ENCODE assay signal across 9 mouse cellular contexts in the genomic region with DNA sequence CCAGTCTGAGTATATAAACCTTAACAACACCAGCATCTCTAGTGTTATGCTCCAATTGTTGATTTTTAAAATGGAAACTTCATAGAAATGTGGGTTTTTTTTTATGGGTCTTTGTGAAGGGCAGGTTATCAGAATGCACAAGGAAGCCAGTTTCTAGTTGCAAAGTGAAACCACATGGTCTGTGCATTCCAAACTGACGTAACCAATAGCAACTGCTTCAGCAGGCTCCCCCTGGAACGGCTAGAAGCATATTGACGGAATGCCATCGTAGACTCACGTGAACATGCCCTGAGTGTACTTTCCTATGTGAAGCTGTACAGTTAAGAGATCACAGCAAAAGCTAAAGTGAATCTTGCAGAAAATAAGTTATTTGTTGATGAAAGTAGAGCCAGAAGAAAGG.
DNase-seq lines count a peak whose midpoint lies in the region; ATAC-seq and TF ChIP-seq lines count a peak whose summit lies in the region.
"Had no signal": no experiment of that assay in that cellular context is flagged by ENCODE, and none has a peak within 500 bp of the region (broad histone marks: within the 10 kb centered on the region; RNA-seq: fewer than 3 reads in every experiment).

No protein-coding gene starts in this region.

- TF ChIP-seq EP300 in lung, postnatal 0 days (IDR thresholded peaks at IDR 0.05): no peak
- TF ChIP-seq EP300 in stomach, postnatal 0 days (optimal IDR thresholded peaks at IDR 0.05): no peak

- H3K4me3 ChIP-seq in lung, postnatal 0 days (ENCODE audit: low read depth, low read length): no peak overlapping the region
- H3K4me3 ChIP-seq in forebrain, embryonic 14.5 days (ENCODE audit: low read depth, low read length): no peak overlapping the region
- peak overlapping the region; percentile 8; the same call in 1 of the 2 replicates for H3K4me3 ChIP-seq in limb, embryonic 15.5 days
- no peak overlapping the region for H3K4me3 ChIP-seq in stomach, postnatal 0 days (ENCODE audit: low read depth, low read length)

- no peak for ATAC-seq in lung, postnatal 0 days
- ATAC-seq in forebrain, embryonic 14.5 days: peak; percentile 89
- no peak for ATAC-seq in limb, embryonic 15.5 days (ENCODE audit: insufficient number of reproducible peaks, low FRiP score, low TSS enrichment, low read depth)
- no peak for ATAC-seq in stomach, postnatal 0 days (ENCODE audit: low FRiP score, low TSS enrichment)

- no peak for TF ChIP-seq CTCF in lung, postnatal 0 days (IDR thresholded peaks at IDR 0.05)
- TF ChIP-seq CTCF in stomach, postnatal 0 days (IDR thresholded peaks at IDR 0.05; ENCODE audit: low read depth): no peak

- H3K4me1 ChIP-seq in lung, postnatal 0 days (ENCODE audit: insufficient read depth, low read depth, low read length): no peaks in the 10 kb centered on the region
- H3K4me1 ChIP-seq in forebrain, embryonic 14.5 days (ENCODE audit: control insufficient read depth, insufficient read depth, low read length): peaks cover 3% of the 10 kb centered on the region; the same call in 1 of the 2 replicates
- H3K4me1 ChIP-seq in limb, embryonic 15.5 days: peaks cover 6% of the 10 kb centered on the region; the same call in 1 of the 2 replicates
- 0 out of 2 replicates have a peak, but pooled peaks cover 2% of the 10 kb centered on the region for H3K4me1 ChIP-seq in stomach, postnatal 0 days (replicated peaks; ENCODE audit: control insufficient read depth, insufficient read depth)

- WGBS in lung, postnatal 0 days: 24% methylated on average over 5 of the region's 5 CpGs
- 27% methylated on average over 5 of the region's 5 CpGs for WGBS in forebrain, embryonic 14.5 days
- WGBS in limb, embryonic 15.5 days: 6% methylated on average over 5 of the region's 5 CpGs
- 20% methylated on average over 5 of the region's 5 CpGs for WGBS in stomach, postnatal 0 days

- DNase-seq in lung, postnatal 0 days (ENCODE audit: low spot score): peak; percentile 19
- no peak for DNase-seq in lung, postnatal 25 days (ENCODE audit: low spot score)
- peak; percentile 66 for DNase-seq in forebrain, embryonic 14.5 days (ENCODE audit: low spot score)
- DNase-seq in stomach, postnatal 0 days (ENCODE audit: low spot score): no peak
- DNase-seq in thymus, postnatal 25 days: no peak
- no peak for DNase-seq in kidney, adult 18-20 months
- DNase-seq in kidney, adult 11 months: no peak
- DNase-seq: adrenal gland, adult 8-10 months had no signal

- H3K27me3 ChIP-seq in lung, postnatal 0 days (replicated peaks; ENCODE audit: insufficient read depth, low read length): no peaks in the 10 kb centered on the region
- no peaks in the 10 kb centered on the region for H3K27me3 ChIP-seq in forebrain, embryonic 14.5 days (replicated peaks; ENCODE audit: control insufficient read depth, insufficient read depth, low read length)
- H3K27me3 ChIP-seq in limb, embryonic 15.5 days: no peaks in the 10 kb centered on the region
- no peaks in the 10 kb centered on the region for H3K27me3 ChIP-seq in stomach, postnatal 0 days (ENCODE audit: control insufficient read depth, insufficient read depth, low read length)

- no peak overlapping the region; the same call in 1 of the 2 replicates for H3K4me2 ChIP-seq in lung, postnatal 0 days (replicated peaks; ENCODE audit: low read depth, low read length)
- H3K4me2 ChIP-seq in forebrain, embryonic 14.5 days (ENCODE audit: low read length): 0 out of 2 replicates have a peak overlapping the region, but pooled peaks have one; percentile 26
- peak overlapping the region; percentile 32 for H3K4me2 ChIP-seq in limb, embryonic 15.5 days
- H3K4me2 ChIP-seq in stomach, postnatal 0 days (replicated peaks; ENCODE audit: low read depth): peak overlapping the region; percentile 34

- no peaks in the 10 kb centered on the region for H3K36me3 ChIP-seq in lung, postnatal 0 days (ENCODE audit: insufficient read depth, low read length)
- H3K36me3 ChIP-seq in forebrain, embryonic 14.5 days (ENCODE audit: control insufficient read depth, insufficient read depth, low read length): no peaks in the 10 kb centered on the region
- no peaks in the 10 kb centered on the region for H3K36me3 ChIP-seq in limb, embryonic 15.5 days
- no peaks in the 10 kb centered on the region for H3K36me3 ChIP-seq in stomach, postnatal 0 days (ENCODE audit: control insufficient read depth, insufficient read depth, low read length)

- no peaks in the 10 kb centered on the region for H3K9me3 ChIP-seq in lung, postnatal 0 days (ENCODE audit: low read length)
- H3K9me3 ChIP-seq in forebrain, embryonic 14.5 days (replicated peaks; ENCODE audit: control insufficient read depth, low read length): no peaks in the 10 kb centered on the region
- no peaks in the 10 kb centered on the region for H3K9me3 ChIP-seq in limb, embryonic 15.5 days
- H3K9me3 ChIP-seq in stomach, postnatal 0 days (ENCODE audit: control insufficient read depth, low read length): no peaks in the 10 kb centered on the region

- H3K27ac ChIP-seq in lung, postnatal 0 days (ENCODE audit: low read length): no peak overlapping the region
- H3K27ac ChIP-seq in forebrain, embryonic 14.5 days (ENCODE audit: low read depth, low read length): no peak overlapping the region
- H3K27ac ChIP-seq in limb, embryonic 15.5 days: no peak overlapping the region; the same call in 1 of the 2 replicates
- H3K27ac ChIP-seq in stomach, postnatal 0 days (replicated peaks): no peak overlapping the region

- no peak overlapping the region for H3K9ac ChIP-seq in lung, postnatal 0 days (replicated peaks; ENCODE audit: low read depth)
- H3K9ac ChIP-seq in forebrain, embryonic 14.5 days (ENCODE audit: low read length): no peak overlapping the region
- H3K9ac ChIP-seq in limb, embryonic 15.5 days: no peak overlapping the region
- no peak overlapping the region for H3K9ac ChIP-seq in stomach, postnatal 0 days (ENCODE audit: low read length)

Comparison
In these comparisons a context has a peak if more than half of its experiments do, and no peak if none do; other contexts are left out.
1. DNase-seq: peak in lung, postnatal 0 days (single experiment) and forebrain, embryonic 14.5 days (single experiment); none in lung, postnatal 25 days (single experiment), stomach, postnatal 0 days (single experiment), thymus, postnatal 25 days (single experiment), kidney, adult 18-20 months (single experiment) and kidney, adult 11 months (single experiment).